Mouse (Mus musculus): ENCODE results near the gene Rgl2.

- TF ChIP-seq CTCF (IDR thresholded peaks at IDR 0.05) (peak; percentile 100), EP300 (IDR thresholded peaks at IDR 0.05) (no peak)
Observed at GRCm38 (mm10) chr17:33890533-33891059, 38.7 kb upstream of the Rgl2 start, which contains the start of gene Kifc1.
